Mouse (Mus musculus) forebrain, embryonic 14.5 days (tissue): Measurements from ENCODE around the gene Duxf3. TPM values are rescaled to one million over a fixed set of nuclear protein-coding genes. Genes with fewer than 3 reads are reported as not detected.
"Not testable (repeated sequence)": the region's sequence is repeated elsewhere in the genome, so short reads cannot be mapped to it uniquely, and the experiment has no call there.

ENCODE experiments used
- ATAC-seq: fragments of 200-750 bp; cut with Nextera tagmentation; 2 replicates; pipeline ENCODE4 v1.8.0; 2017; ENCODE audit warnings: mild to moderate bottlenecking, moderate library complexity
- DNase-seq: peaks from one replicate; pipeline ENCODE4 v3.0.0-alpha.2; 2015; ENCODE audit warnings: low spot score
- H3K27ac ChIP-seq: fragments of 300-500 bp; sonication (generic); 2 replicates; pipeline ENCODE4 v1.5.1; 2014; ENCODE audit warnings: low read depth, mild to moderate bottlenecking, control low read depth, low read length, moderate library complexity
- H3K27me3 ChIP-seq: fragments of 300-500 bp; sonication (generic); replicated peaks from 2 replicates; pipeline ENCODE4 v1.6.1; 2014; ENCODE audit warnings: low read length, control low read depth, mixed read lengths; ENCODE audit not compliant: control insufficient read depth, insufficient read depth
- H3K36me3 ChIP-seq: fragments of 300-500 bp; sonication (generic); 2 replicates; pipeline ENCODE4 v1.6.1; 2014; ENCODE audit warnings: low read length, control low read depth; ENCODE audit not compliant: control insufficient read depth, insufficient read depth
- H3K4me1 ChIP-seq: fragments of 300-500 bp; sonication (generic); 2 replicates; pipeline ENCODE4 v1.6.1; 2014; ENCODE audit warnings: antibody characterized with exemption, low read length, control low read depth; ENCODE audit not compliant: control insufficient read depth, insufficient read depth
- H3K4me2 ChIP-seq: fragments of 300-500 bp; sonication (generic); 2 replicates; pipeline ENCODE4 v1.6.1; 2014; ENCODE audit warnings: mild to moderate bottlenecking, control low read depth, low read length
- H3K4me3 ChIP-seq: fragments of 300-500 bp; sonication (generic); 2 replicates; pipeline ENCODE4 v1.5.1; 2014; ENCODE audit warnings: low read depth, low read length, control low read depth
- H3K9ac ChIP-seq: fragments of 300-500 bp; sonication (generic); 2 replicates; pipeline ENCODE4 v1.6.1; 2014; ENCODE audit warnings: mild to moderate bottlenecking, low read length, control low read depth, moderate library complexity
- H3K9me3 ChIP-seq: fragments of 300-500 bp; sonication (generic); replicated peaks from 2 replicates; pipeline ENCODE4 v1.6.1; 2016; ENCODE audit warnings: low read length, control low read depth, mixed read lengths; ENCODE audit not compliant: control insufficient read depth
- WGBS: fragments of 180-500 bp; shearing (Covaris S2); extraction: QIAGEN DNeasy Blood & Tissue Kit; methylation state at CpG from one replicate; pipeline ENCODE4 v1.1.7; 2014; 5-methylcytosine and 5-hydroxymethylcytosine counted together
- polyA plus RNA-seq: library from polyadenylated mRNA; unstranded; fragments of >200 nt; fragmentation: Nextera tagmentation; extraction: Ambion mirVana; gene quantifications from 2 replicates; pipeline ENCODE4 v1.2.1, GENCODE M21; 2014

Duxf3 gene
- not detected in 2 replicates for polyA plus RNA-seq

GRCm38 (mm10) chr10:58232641-58232969 is at the start of gene Duxf3:
TSS of gene Duxf3 (minus strand) at chr10:58232675.
- not testable (repeated sequence) for DNase-seq, H3K36me3 ChIP-seq, H3K4me1 ChIP-seq, H3K4me3 ChIP-seq, H3K27ac ChIP-seq, H3K27me3 ChIP-seq, H3K9ac ChIP-seq, H3K4me2 ChIP-seq
- ATAC-seq, result peak; percentile 54
- WGBS, result 84% methylated on average over 6 of the region's 8 CpGs
- H3K9me3 ChIP-seq, result peaks cover 15% of the 10 kb centered on the region

GRCm38 (mm10) chr10:58282238-58282637 is 49.8 kb upstream of the Duxf3 start:
- WGBS, result 93% methylated on average over 7 of the region's 7 CpGs

GRCm38 (mm10) chr10:58258466-58258865 is 26.0 kb upstream of the Duxf3 start:
- Histone ChIP-seq H3K9ac (no peak overlapping the region), H3K9me3 (no peaks in the 10 kb centered on the region), H3K4me3 (no peak overlapping the region), H3K27me3 (no peaks in the 10 kb centered on the region), H3K4me1 (peaks cover 4% of the 10 kb centered on the region; the same call in 1 of the 2 replicates), H3K27ac (no peak overlapping the region), H3K36me3 (peaks cover 35% of the 10 kb centered on the region), H3K4me2 (no peak overlapping the region)
- peak; percentile 10 for DNase-seq
- WGBS, result 82% methylated on average over 5 of the region's 5 CpGs
- ATAC-seq, result no peak

More at GRCm38 (mm10) chr10:58282238-58282637, 49.8 kb upstream of the Duxf3 start:
- DNase-seq, result no peak
- Histone ChIP-seq H3K4me3 (no peak overlapping the region), H3K36me3 (peaks cover 60% of the 10 kb centered on the region), H3K4me1 (no peaks in the 10 kb centered on the region), H3K4me2 (no peak overlapping the region), H3K27ac (no peak overlapping the region), H3K27me3 (no peaks in the 10 kb centered on the region), H3K9me3 (no peaks in the 10 kb centered on the region), H3K9ac (no peak overlapping the region)
- no peak for ATAC-seq

GRCm38 (mm10) chr10:58255954-58256353 is 23.5 kb upstream of the Duxf3 start:
- H3K4me2 ChIP-seq, result peak overlapping the region; percentile 57
- ATAC-seq (no peak), DNase-seq (peak; percentile 8)
- peaks cover 17% of the 10 kb centered on the region for H3K36me3 ChIP-seq
- peaks cover 4% of the 10 kb centered on the region; the same call in 1 of the 2 replicates for H3K4me1 ChIP-seq
- no peak overlapping the region for H3K27ac ChIP-seq
- H3K9me3 ChIP-seq, result no peaks in the 10 kb centered on the region
- H3K9ac ChIP-seq, result peak overlapping the region; percentile 87
- 8% methylated on average over 4 of the region's 4 CpGs for WGBS
- H3K4me3 ChIP-seq, result peak overlapping the region; percentile 76
- H3K27me3 ChIP-seq, result no peaks in the 10 kb centered on the region

GRCm38 (mm10) chr10:58255213-58255892 is 22.9 kb upstream of the Duxf3 start, which contains the start of gene Gcc2:
TSS of gene Gcc2 (plus strand) at chr10:58255497.
- Histone ChIP-seq H3K4me3 (peak within 1 kb of the TSS; percentile 76), H3K9ac (peak within 1 kb of the TSS; percentile 87), H3K4me1 (peaks cover 4% of the 10 kb centered on the region; the same call in 1 of the 2 replicates), H3K27me3 (no peaks in the 10 kb centered on the region), H3K4me2 (peak within 1 kb of the TSS; percentile 57), H3K9me3 (no peaks in the 10 kb centered on the region), H3K27ac (peak within 1 kb of the TSS; percentile 48), H3K36me3 (peaks cover 14% of the 10 kb centered on the region)
- ATAC-seq (peak; percentile 99), DNase-seq (peak; percentile 98)
- under 1% methylated on average over 47 of the region's 58 CpGs for WGBS

GRCm38 (mm10) chr10:58254635-58255175 is 22.2 kb upstream of the Duxf3 start:
- Histone ChIP-seq H3K36me3 (peaks cover 9% of the 10 kb centered on the region), H3K9me3 (no peaks in the 10 kb centered on the region), H3K4me2 (peak overlapping the region; percentile 57), H3K9ac (peak overlapping the region; percentile 87), H3K4me3 (peak overlapping the region; percentile 76), H3K4me1 (peaks cover 4% of the 10 kb centered on the region; the same call in 1 of the 2 replicates), H3K27me3 (no peaks in the 10 kb centered on the region), H3K27ac (no peak overlapping the region)
- WGBS, result 30% methylated on average over 6 of the region's 6 CpGs
- ATAC-seq (peak; percentile 22), DNase-seq (peak; percentile 16)

- DNase-seq (no peak), ATAC-seq (no peak)
- no peaks in the 10 kb centered on the region for H3K36me3 ChIP-seq
- no peak overlapping the region for H3K9ac ChIP-seq
- no peaks in the 10 kb centered on the region for H3K9me3 ChIP-seq
- H3K4me2 ChIP-seq, result no peak overlapping the region
- H3K4me1 ChIP-seq, result no peaks in the 10 kb centered on the region
- no peaks in the 10 kb centered on the region for H3K27me3 ChIP-seq
- H3K27ac ChIP-seq, result no peak overlapping the region
- 23% methylated on average over 1 of the region's 1 CpGs for WGBS
- H3K4me3 ChIP-seq, result no peak overlapping the region
Measured at GRCm38 (mm10) chr10:58249535-58249934, 17.1 kb upstream of the Duxf3 start.

GRCm38 (mm10) chr10:58238984-58239740 is 6.7 kb upstream of the Duxf3 start:
- H3K27me3 ChIP-seq, H3K4me3 ChIP-seq, DNase-seq, H3K36me3 ChIP-seq, H3K9me3 ChIP-seq, H3K9ac ChIP-seq, H3K4me2 ChIP-seq, H3K27ac ChIP-seq, H3K4me1 ChIP-seq: not testable (repeated sequence)
- peak; percentile 65; the same call in 1 of the 2 replicates for ATAC-seq
- 82% methylated on average over 7 of the region's 8 CpGs for WGBS
